Mouse (Mus musculus) adrenal gland, adult (tissue): ENCODE measurements around the gene E2f4.

Experiments
- DNase-seq, 2 experiments: peaks; one replicate each; pipeline ENCODE4 v3.0.0; 2022 to 2023; ENCODE audit warnings: low spot score in 1 of 2; ENCODE audit not compliant: inconsistent age in 2 of 2

The E2f4 gene

DNA sequence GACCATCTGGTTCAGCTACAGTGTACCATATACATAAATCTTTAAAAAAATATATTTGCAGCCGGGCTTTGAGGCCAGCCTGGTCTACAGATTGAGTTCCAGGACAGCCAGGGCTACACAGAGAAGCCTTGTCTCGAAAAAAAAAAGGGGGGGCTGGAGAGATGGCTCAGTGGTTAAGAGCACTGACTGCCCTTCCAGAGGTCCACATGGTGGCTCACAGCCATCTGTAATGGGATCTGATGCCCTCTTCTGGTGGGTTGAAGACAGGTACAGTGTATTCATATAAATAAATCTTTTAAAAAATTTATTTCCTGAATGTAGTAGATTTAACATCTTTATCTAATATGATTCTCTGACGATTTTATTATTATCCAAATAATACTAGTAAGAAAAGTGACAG lies 5.7 kb upstream of the E2f4 start:
- peak in 1 of 2 experiments; percentile 8 for DNase-seq

DNA sequence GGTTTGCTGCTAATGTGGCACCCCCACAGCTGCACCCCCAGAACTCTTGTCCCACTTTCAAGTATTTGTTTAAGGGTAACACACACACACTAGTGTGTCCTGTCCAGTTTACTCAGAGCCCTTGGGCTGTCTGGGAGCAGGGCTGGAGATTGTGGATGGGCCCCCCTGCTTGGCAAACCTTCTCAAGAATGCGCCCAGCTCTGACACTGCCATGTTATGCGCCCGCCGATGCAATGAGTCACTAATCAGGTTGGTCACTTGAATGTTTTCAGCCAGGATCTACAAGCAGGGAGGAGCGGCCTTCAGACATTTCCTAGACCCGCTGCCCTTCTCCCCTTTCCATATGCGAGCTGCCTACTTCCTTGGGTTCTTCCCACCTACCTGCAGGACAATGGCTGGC lies 5.0 kb upstream of the E2f4 start:
- peak in 1 of 2 experiments; percentile 55 for DNase-seq

DNA sequence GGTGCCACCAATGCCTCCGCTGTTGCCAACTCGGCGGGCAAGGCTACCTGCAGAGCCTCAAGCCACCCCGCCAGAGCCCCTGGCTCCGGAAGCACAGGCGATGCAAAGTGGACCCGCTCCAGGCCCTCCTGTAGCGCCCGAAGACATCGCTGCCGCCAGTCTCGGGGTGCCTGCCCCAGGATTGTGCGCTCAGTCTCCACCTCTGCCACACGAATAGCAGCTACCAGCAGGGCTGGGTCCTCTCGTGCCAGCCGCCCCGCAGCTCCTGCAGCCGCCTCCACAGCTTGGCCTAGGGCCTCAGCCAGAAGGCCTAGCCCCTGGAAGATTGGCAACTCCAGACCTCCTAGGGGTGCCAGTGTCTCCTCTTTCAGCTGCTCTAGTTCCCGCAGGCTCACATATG lies 4.1 kb upstream of the E2f4 start:
- DNase-seq, result no peak

DNA sequence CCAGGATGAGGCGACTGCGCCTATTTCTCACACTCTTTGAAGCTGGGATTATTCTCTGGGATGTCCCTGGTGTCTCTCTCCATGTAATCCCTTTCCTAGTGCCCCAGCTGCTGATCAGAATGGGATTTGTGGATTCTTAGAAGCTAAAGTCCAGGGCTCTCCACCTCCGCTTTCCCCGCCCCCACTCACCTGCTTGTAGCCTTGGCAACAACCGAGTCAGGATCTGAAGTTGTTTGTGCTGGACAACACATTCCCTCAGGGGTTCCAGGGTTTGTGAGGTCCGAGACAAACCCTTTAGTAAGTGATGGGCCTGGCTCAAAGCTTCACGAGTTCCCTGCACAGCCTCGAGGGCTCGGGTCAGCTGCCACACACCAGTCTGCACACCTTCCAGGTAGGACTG lies 2.7 kb upstream of the E2f4 start:
- no peak for DNase-seq

DNA sequence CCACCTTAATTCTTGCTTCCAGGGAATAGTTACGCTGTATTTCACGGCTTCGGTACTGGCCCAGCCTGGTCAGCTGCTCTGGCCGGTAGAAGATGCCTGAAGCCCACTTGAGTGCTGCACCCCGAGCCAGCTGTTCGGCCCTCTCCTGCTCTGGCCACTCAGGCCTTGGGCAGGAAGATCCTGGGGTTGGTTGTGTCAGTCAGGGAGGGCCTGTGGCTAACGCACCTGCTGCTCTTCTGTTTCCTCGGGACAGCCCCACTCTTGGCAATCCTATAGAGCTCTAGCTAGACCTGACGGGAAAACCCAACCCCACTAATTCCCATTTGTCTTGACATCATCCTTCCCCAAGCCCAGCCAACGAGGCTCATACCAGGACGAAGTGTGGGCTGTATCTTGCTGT lies 2.2 kb upstream of the E2f4 start:
- no peak for DNase-seq

DNA sequence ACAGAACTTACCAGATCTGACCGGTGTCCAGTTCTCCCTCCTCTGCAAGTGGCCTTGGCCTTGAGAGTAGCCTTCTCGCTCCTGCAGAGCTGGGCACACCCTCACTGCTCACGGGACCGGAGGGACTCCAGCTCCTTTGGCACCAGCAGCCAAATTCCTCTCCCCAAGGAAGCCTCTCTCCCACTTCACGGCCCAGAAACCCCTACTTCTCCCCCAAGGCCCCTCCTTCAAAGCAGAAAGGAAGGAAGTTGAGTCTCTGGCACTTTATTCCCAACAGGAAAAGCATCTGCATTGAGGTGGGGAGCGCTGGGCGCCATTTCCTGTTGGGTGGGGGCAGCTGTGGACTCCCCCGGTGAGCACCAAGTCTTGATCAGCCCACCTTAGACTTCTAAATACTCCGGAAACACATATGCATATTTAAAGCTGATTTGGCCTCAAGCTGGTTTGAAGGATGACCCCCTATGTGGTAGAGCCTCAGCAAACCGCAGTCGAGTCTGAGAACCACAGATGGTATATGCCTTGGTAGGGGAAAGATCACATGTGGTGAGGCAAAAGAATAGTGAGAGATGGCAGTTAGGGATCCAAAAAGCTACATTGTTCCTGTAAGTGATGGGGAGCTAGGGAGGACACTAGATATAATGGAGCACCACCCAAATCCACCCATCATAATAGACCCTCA lies 1.4 kb upstream of the E2f4 start, which contains the start of gene Exoc3l:
Gene Exoc3l (minus strand): TSS at position 207 of the 679 bp plus-strand sequence.
- DNase-seq, result peak; percentile 85 to 90

DNA sequence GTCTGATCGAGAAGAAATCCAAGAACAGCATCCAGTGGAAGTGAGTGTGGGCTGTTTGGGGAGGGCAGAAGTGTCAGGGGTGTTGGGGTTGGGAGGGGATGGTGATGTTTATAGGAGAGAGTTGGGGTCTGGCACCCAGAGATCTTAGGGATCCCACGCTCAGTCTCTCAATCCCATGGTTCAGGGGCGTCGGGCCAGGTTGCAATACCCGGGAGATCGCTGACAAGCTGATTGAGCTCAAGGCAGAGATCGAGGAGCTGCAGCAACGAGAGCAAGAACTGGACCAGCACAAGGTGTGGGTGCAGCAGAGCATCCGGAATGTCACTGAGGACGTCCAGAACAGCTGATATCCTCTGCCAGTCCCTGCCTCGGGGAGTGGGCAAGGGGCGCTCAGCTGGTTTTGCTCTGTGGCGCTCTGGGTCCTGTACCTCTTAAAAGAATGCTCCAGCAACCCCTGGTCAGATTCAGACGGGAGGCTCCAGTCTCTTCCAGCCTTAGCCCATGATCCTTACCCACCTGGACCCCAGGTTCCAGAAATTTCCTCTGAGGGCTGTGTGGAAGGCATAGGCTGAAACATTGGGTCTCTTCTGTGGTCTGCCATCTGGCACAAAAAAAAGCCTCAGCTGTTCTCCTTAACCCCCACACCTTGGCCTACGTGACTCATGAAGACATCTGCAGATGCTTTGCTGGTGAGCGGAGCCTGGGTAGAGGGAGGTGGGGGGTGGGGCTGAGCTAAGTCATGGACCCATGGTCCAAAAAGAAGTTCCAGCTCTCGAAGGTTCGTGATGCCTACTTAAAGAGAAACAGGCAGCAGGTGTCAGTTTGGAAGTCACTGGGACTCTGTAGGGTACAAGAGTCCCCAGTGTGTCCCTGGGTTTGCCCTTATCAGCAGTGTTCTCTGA lies 1.1 kb downstream of the E2f4 start:
- peak in 1 of 2 experiments; percentile 55 for DNase-seq

DNA sequence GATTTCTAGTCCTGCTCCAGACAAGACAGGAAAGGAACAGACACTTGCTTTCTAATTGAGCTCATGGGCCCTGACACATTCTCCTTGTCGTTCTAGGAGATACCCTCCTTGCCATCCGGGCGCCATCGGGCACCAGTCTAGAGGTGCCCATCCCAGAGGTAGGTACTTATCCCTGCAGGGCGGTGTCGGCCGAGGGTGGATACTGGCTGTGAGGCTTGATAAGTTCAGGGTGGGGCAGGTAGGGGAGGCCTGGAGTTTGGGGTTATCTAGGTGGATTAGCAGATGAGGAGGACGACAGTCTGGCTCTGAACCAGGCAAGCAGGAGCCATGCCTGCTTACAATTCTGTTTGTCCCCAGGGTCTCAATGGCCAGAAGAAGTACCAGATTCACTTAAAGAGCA lies 2.5 kb downstream of the E2f4 start:
- no peak for DNase-seq

DNA sequence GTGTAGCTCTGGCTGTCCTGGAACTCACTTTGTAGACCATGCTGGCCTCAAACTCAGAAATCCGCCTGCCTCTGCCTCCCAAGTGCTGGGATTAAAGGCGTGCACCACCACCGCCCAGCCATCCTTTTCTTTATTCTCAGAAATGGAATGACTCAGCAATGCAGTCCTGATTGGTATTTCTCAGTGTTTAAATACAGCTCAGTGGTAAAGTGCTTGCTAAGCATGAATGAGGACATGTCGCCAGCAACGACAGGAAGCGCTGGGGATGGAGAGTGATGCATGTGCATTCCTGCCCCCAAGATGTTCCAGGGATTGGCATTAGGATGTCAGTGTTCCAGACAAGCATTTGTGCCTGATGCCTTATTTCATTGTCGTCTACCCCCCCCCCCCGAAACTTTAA lies 5.9 kb downstream of the E2f4 start:
- DNase-seq, result no peak

DNA sequence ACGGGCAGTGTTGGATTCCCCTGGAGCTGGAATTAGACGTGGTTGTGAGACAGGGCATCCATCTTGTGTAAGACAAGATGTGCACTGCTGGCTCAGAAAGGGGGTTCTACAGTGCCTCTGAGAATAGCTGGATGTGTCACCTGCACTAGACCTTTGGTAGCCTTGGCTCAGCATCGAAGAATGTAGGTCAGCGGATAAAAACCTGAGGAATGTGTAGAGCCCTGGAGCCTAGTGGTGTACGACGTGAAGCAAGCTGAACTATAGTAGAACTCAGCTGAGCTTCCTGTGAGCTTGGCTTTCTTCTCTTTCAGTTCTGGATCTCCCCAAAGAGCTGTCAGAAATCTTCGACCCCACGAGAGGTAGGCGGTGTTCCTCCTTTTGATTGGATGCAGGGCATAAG lies 6.4 kb downstream of the E2f4 start:
- DNase-seq, result no peak

DNA sequence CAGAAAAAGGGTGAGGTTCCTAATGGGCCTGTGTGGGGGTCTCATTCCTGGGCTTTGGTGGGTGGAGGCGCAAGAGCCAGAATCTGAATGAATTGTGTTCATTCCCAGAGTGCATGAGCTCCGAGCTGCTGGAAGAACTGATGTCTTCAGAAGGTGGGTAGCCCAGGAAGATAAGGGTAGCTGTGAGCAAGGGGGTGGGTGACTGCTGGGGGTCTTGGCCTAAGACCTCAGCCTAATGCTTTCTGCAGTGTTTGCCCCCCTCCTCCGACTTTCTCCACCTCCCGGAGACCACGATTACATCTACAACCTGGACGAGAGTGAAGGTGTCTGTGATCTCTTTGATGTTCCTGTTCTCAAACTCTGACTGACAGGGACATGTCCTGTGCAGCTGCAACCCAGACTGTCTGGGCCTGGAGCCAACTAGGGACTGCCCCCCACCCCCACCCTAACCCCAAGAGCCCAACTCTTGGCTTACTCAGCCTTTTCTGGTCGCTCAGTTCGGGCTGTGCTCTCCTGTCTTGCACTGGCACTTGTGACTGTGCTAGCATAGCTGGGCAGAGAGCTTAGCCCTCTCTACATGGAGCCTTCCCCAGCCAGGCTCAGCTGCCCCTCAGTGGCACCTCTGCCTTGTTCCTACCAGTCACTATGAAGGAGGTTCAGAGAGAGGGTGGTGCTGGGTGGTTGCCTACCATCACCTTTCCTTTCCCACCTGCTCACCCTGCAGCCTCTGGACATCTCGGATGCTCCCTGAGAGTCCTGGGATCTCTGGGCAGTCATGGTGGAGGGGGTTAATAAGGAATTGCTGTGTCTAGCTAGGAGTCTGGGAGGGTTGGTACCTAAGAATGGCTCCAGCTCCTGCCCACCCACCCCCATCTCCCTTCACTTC lies 7.1 kb downstream of the E2f4 start:
- DNase-seq, result peak in 1 of 2 experiments; percentile 62

DNA sequence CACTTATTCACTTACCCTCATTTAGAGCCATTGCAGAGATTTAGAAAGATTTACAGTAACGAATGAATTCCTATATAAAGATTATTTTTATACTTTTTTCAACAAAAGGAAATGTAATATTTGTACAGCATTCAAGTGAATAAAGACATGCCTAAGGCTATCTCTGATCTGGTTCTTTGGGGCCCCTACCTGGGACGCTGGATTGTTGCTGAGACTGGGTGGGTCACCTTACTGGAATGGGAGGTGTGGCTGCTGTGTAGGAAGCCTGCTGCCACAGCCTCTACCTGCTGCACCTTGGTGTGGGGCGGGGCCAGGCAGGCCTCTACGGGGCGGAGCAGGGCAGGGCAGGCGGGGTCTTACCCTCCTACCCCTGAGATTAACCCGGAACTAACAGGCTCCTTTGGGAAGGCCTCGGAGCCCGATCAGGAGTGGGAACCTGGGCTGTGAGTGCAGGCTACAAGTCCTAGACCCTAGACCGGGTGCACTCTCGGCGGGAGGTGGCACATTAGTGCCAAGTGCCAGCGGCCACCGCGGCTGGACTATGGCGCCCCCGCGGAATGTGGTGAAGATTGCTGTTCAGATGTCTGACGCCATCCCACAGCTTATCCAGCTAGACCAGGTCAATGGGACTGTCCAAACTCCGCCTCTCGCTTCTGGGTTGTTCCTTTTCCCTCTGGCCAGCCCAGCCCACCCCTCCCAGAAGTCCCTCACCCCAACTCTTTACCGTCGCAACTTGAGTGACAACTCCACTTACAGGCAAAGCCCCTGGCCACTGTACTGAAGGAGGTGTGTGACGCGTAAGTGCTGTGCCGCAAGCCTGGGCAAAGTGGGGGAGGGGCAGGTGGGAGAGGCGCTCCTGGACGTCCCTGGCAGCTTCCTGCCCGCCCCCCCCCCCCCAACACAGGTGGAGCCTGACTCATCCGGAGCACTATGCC lies 8.0 kb downstream of the E2f4 start, which contains the start of gene Elmo3:
Gene Elmo3 (plus strand): TSS at position 391 of the 935 bp plus-strand sequence.
- peak; percentile 76 to 90 for DNase-seq

DNA sequence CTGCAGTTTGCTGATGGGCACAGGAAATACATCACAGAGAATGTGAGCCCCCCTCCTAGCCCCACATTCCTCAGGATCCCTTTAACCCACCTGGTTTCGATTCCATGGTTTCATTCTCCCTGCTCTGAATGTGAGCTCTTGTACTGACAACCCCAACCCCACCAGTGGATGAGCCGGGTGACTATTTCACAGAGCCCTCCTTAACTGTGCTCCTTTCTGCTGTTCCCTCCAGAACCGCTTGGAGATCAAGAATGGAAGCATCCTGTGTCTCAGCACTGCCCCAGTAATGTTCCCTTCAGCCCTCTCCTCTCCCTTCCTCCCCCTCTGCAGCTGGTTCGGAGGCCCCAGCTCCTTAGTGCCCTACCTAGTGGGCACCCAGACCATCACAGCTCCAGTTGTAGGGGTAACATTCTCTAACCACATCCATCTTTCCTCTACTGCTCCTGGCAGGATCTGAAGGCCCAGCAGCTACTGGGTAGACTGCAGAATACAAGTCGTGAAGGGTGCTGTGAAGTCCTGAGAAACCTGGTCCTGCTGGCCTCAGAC lies 8.8 kb downstream of the E2f4 start:
- peak in 1 of 2 experiments; percentile 66 for DNase-seq

DNA sequence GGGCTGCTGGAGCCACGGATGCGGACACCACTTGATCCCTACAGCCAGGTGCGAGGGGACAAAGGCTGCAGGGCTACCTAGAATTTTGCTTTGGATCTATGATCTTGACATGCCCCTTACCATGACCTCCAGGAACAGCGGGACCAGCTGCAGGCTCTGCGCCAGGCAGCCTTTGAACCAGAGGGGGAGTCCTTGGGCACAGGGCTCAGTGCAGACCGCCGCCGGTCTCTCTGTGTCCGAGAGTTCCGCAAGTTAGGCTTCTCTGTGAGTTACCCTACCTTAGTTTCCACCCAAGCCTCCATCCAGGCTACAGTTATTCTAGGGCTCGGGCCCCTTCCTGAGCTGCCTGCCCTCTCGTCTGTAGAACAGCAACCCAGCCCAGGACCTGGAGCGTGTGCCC lies 10.2 kb downstream of the E2f4 start:
- no peak for DNase-seq

DNA sequence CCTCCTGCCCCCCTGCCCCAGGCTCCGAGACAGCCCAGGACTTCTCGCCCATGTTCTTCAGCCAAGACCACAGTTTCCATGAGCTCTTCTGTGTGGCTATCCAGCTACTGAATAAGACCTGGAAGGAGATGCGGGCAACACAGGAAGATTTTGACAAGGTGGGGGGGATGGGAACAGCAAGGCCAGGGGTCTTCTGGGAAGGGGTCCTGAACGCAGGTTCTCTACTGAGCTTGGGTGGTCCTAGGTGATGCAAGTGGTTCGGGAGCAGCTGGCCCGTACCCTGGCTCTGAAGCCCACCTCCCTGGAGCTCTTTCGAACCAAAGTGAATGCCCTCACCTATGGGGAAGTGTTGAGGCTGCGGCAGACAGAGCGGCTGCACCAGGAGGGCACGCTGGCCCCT lies 11.0 kb downstream of the E2f4 start:
- no peak for DNase-seq

DNA sequence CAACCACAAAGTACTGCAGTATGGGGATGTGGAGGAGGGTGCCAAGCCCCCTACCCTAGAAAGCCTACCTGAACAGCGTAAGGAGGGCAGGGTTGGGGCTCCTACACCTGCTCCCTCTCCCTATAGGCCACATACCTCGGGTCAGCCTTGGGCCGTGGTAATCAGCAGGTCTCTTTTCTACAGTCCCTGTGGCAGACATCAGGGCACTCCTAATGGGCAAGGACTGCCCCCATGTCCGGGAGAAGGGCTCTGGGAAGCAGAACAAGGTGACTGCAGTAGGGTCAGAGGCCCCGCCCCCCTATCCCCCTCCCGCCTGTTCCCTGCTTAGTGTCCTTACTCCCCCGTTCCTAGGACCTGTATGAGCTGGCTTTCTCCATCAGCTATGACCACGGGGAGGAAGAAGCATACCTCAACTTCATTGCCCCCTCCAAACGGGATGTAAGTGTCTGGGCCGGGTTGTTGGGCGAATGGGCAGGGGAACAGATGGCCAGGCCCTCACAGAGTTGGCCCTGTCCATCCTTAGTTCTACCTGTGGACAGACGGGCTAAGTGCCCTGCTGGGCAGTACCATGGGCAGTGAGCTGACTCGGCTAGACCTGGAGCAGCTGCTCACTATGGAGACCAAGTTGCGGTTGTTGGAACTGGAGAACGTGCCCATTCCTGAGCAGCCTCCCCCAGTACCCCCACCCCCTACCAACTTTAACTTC lies 11.8 kb downstream of the E2f4 start:
- DNase-seq, result no peak

DNA sequence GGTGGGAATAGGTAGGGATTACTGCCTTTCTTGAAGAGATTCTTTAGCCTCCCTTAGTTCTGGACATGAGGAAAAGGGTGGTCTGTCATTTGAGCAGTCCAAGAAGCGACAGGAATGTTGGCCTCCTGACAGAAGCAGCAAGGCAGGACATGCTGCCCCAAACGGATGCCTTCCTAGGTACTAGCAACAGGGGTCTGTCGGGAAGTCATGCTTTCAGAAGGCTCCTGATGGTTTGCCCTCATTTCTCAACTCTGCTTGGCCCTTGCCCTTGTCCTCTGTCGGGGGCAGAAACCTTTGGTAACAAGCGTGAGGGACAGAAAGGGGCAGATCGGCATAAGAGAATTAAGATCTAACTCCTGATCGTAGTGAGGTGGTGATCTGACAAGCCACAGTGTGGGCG lies 12.7 kb downstream of the E2f4 start:
- DNase-seq, result no peak

DNA sequence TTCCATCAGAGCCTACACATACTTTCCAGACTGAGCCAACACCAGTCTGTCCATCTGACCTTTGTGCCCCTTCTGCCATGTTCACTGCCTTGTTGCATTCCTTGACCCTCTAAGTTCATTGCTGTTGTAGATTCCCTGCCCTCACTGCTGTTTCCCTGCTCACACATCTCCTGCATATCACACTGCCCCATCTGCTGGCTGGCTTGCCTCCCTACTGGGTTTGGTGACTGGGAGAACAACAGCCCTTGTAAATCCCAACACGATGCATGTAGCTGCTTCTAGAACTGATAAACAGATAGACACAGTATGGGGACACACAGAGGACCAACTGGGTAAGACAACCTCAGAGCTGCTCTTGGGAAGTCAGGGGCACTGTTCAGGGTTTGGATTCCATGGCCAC lies 14.3 kb downstream of the E2f4 start:
- no peak for DNase-seq

DNA sequence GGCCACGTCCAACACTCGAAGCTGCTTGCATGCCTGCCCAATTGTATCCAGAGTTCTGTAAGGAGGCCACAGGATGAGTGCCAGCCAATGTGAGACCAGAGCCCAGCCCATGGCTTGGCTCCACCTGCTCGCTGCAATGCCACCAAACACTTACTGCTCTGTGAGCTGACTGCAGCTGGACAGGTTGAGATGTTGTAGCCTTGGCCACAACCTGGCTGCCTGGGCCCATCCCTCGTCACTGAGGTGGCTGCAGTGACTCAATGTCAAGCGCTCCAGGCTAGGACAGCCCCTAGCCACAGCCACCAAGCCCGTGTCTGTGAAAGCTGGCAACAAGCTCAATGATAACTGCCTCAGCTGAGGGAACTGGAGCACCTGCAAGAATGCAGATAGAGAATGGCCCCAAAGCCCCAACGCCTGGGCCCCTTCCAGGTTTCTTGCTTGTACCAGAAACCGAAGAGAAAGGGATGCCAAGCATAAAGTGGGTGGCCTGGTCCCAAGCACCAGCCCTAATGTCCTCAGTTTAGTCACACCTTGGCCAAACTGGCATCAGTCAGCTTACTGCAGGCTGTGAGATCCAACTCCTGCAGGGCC lies 15.5 kb downstream of the E2f4 start:
- DNase-seq, result no peak
